Mouse (Mus musculus): ENCODE data around the gene Gltpd2.

Gene Gltpd2

DNA sequence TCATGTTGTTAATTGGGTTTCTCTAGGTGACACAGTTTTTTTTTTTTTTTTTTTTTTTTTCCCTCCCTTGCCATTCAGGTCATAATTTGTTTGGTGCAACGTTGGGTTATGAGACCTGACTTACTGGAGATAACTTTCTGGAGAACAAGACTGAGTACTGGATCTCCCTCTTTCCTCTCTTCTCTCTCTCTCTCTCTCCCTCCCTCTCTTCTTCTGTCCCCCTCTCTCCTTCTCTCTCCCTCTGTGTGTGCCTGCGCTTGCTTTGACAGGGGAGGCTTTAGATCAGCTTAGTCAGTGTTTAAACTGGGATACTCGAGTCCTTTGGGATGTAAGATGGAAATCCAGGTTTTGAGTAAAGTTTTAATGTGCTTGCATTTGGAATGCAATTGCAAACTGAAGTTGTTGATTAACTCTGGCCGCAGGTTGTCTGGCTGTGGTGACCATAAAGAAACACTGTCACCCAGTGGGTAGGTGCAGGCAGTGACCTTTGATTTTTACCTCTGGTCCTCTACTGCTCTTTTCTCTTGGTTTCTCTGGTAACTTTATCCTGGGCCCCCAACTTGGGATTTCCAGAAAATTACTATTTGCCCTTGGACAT is 45.4 kb downstream of the Gltpd2 start:
- DNase-seq: no peak

DNA sequence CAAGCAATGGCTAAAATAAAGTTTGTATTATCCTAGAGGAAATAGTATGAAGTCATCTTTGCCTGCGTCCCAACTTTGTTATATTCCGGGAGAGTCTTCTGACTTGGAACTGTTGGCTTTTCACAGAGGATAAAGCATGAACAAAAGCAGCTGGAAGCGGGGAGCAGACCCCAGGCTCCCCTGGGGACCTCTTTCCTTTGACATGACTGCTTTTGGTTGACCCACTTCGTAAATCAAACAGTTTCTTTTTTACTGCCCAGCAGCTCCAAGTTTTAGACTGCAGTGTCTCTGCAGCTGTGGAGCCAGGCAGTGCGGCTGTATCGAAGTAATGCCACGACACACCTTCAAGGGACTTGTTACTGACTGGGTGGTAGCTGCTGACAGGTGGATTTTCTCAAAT is 47.6 kb downstream of the Gltpd2 start:
- no peak for DNase-seq
